Mouse (Mus musculus): ENCODE data around the gene Mpg.

- no peak for TF ChIP-seq POLR2A (IDR thresholded peaks at IDR 0.05; ENCODE audit: control insufficient read depth, extremely low read depth, insufficient read depth, low read length, poor library complexity)
- TF ChIP-seq CTCF (IDR thresholded peaks at IDR 0.05; ENCODE audit: borderline replicate concordance, control insufficient read depth, extremely low read depth, insufficient read depth, low read length, poor library complexity) = no peak
Measured at GRCm38 (mm10) chr11:32245614-32246013, 19.3 kb downstream of the Mpg start.
